12 mouse cellular contexts compared by ENCODE assay signal in the genomic region with DNA sequence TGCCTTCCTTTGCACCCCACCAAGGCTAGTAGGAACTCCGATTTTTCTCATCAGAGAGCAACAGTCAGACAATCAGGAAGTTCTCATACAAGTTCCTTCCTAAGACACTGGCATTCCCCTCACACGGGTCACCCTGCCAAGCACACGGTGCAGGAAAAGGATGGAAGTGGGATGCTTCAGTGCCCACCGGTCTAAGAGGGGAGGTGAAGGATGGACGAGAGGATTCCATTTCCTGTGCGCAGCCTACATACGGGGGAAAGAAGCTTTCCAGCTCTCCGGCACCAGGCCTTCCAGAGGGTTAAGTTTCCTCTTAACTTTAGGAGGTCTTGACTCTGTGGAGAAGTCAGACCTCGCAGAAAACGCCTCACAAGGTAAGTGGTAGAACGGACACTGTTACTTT. TPM values are rescaled to one million over a fixed set of nuclear protein-coding genes. Genes with fewer than 3 reads are reported as not detected.
"Had no signal": no experiment of that assay in that cellular context is flagged by ENCODE, and none has a peak within 500 bp of the region (broad histone marks: within the 10 kb centered on the region; RNA-seq: fewer than 3 reads in every experiment).

No protein-coding gene starts in this region.

- H3K4me2 ChIP-seq: limb, embryonic 15.5 days; liver, embryonic 13.5 days; stomach, embryonic 15.5 days had no signal

- H3K4me1 ChIP-seq: stomach, embryonic 15.5 days had no signal

- ATAC-seq: midbrain, embryonic 16.5 days had no signal

- H3K36me3 ChIP-seq: limb, embryonic 15.5 days; liver, embryonic 13.5 days; stomach, embryonic 15.5 days had no signal

- H3K9me3 ChIP-seq: limb, embryonic 15.5 days; liver, embryonic 13.5 days; stomach, embryonic 15.5 days had no signal

- H3K4me3 ChIP-seq: limb, embryonic 15.5 days; liver, embryonic 13.5 days; stomach, embryonic 15.5 days had no signal

- H3K9ac ChIP-seq: limb, embryonic 15.5 days; liver, embryonic 13.5 days; stomach, embryonic 15.5 days had no signal

- DNase-seq: layer of hippocampus, adult 9-11 months; layer of hippocampus, postnatal 36 days; liver, embryonic 13.5 days; lung, adult 18-20 months; lung, postnatal 36 days; right cerebral cortex, postnatal 14 days; thymus, postnatal 4 days had no signal

- H3K27me3 ChIP-seq: limb, embryonic 15.5 days; liver, embryonic 13.5 days; stomach, embryonic 15.5 days had no signal

- H3K27ac ChIP-seq: limb, embryonic 15.5 days; liver, embryonic 13.5 days; stomach, embryonic 15.5 days had no signal

RNA-seq across cellular contexts. Expression of gene Igf2bp3, which starts 50.1 kb away (rescaled TPM):
- total RNA-seq: layer of hippocampus, adult 18-20 months; layer of hippocampus, postnatal 36 days; left cerebral cortex, adult 8-10 months had no signal
